8 mouse cellular contexts compared by ENCODE assay signal in genomic region chr5:66151301-66152188, GRCm38 (mm10). TPM values are rescaled to one million over a fixed set of nuclear protein-coding genes. Genes with fewer than 3 reads are reported as not detected.
DNase-seq lines count a peak whose midpoint lies in the region; ATAC-seq and TF ChIP-seq lines count a peak whose summit lies in the region.

No protein-coding gene starts in this region.

- peaks cover 13% of the 10 kb centered on the region for H3K4me1 ChIP-seq in midbrain, embryonic 12.5 days

- H3K4me2 ChIP-seq in midbrain, embryonic 12.5 days (replicated peaks) = peak overlapping the region; percentile 70

- H3K27ac ChIP-seq in gastrocnemius, adult 2 months = peak overlapping the region; percentile 63
- no peak overlapping the region for H3K27ac ChIP-seq in midbrain, embryonic 12.5 days (replicated peaks)

- peaks cover 64% of the 10 kb centered on the region for H3K27me3 ChIP-seq in midbrain, embryonic 12.5 days

- H3K36me3 ChIP-seq in midbrain, embryonic 12.5 days = no peaks in the 10 kb centered on the region

- no peaks in the 10 kb centered on the region for H3K9me3 ChIP-seq in midbrain, embryonic 12.5 days

- 5% methylated on average over 37 of the region's 37 CpGs for WGBS in midbrain, embryonic 12.5 days

- H3K9ac ChIP-seq in midbrain, embryonic 12.5 days (replicated peaks) = no peak overlapping the region; the same call in 1 of the 2 replicates

- H3K4me3 ChIP-seq in gastrocnemius, adult 2 months = peak overlapping the region; percentile 78
- peak overlapping the region; percentile 43 for H3K4me3 ChIP-seq in midbrain, embryonic 12.5 days

- ATAC-seq in midbrain, embryonic 12.5 days (ENCODE audit: low FRiP score, low read depth) = peak; percentile 65

- peak; percentile 30 for DNase-seq in gastrocnemius, adult 2 months
- no peak for DNase-seq in gastrocnemius, adult 18-20 months (ENCODE audit: low spot score)
- DNase-seq in embryo, embryonic 11 days = peak; percentile 56
- DNase-seq in heart, postnatal 25 days (ENCODE audit: low spot score) = peak; percentile 8
- DNase-seq in kidney, postnatal 4 days = peak; percentile 65 to 77
- DNase-seq in spleen, postnatal 4 days (ENCODE audit: low spot score in 2 of 2) = peak; percentile 26 to 68
- DNase-seq in left cerebral cortex, adult 9 months (ENCODE audit: low spot score in 2 of 2) = no peak

- intact Hi-C loops in gastrocnemius, adult 2 months (cut with DNase I) = no loop called here
- intact Hi-C loops in heart, postnatal 25 days (cut with DNase I) = no loop called here

- no peak for TF ChIP-seq CTCF in gastrocnemius, adult 2 months (IDR thresholded peaks at IDR 0.05)

RNA-seq across cellular contexts. Expression of gene Rbm47, which starts 21.4 kb away (rescaled TPM):
- under 1 TPM; 0.64 to 0.66 TPM for total RNA-seq in gastrocnemius, adult 2 months (2021)
- total RNA-seq in gastrocnemius, adult 18-20 months (2021) = under 1 TPM; 0.57 to 0.66 TPM
- total RNA-seq in heart, postnatal 25 days (2021) = 1 to 10 TPM; 1.7 to 2.8 TPM
- polyA plus RNA-seq in midbrain, embryonic 12.5 days (2016; fragmentation: Nextera tagmentation; extraction: Ambion mirVana) = 2.6 and 2.9 TPM in 2 replicates

Comparison
In these comparisons a context has a peak if more than half of its experiments do, and no peak if none do; other contexts are left out.
1. DNase-seq: peak in gastrocnemius, adult 2 months (single experiment), embryo, embryonic 11 days (single experiment), heart, postnatal 25 days (single experiment), kidney, postnatal 4 days (2 of 2) and spleen, postnatal 4 days (2 of 2); none in gastrocnemius, adult 18-20 months (single experiment) and left cerebral cortex, adult 9 months (0 of 2).